Mouse (Mus musculus) mesoderm, embryonic 11.5 days (tissue): Measurements from ENCODE around the gene Grxcr1.

Experiments used
- DNase-seq: peaks from one replicate; pipeline ENCODE4 v3.0.0-alpha.2; 2012; ENCODE audit warnings: low read depth, low spot score

Gene Grxcr1

DNA sequence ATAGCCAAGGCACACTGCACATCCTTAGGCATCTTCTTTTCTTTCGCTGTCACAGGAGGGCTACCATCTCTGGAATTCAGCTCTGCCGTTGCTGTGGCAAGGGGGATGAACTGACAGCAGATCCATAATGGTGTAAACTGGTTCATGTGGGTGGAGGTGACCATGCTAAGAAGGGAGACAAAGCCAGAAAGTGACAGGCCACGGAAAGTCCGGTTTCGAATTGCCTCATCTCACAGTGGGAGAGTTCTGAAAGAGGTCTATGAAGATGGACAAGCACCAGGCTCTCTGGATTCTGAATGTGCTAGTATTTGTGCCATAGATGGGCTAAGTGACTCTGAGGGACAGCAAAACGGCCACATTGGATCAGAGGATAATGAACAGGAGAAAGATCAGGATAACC is at the start of gene Grxcr1:
Gene Grxcr1, plus strand, starts transcription at position 92 of the 400 bp plus-strand sequence.
- no peak for DNase-seq

GRCm38 (mm10) chr5:67981946-67982526 is 49.6 kb upstream of the Grxcr1 start:
- DNase-seq = peak; percentile 9

DNA sequence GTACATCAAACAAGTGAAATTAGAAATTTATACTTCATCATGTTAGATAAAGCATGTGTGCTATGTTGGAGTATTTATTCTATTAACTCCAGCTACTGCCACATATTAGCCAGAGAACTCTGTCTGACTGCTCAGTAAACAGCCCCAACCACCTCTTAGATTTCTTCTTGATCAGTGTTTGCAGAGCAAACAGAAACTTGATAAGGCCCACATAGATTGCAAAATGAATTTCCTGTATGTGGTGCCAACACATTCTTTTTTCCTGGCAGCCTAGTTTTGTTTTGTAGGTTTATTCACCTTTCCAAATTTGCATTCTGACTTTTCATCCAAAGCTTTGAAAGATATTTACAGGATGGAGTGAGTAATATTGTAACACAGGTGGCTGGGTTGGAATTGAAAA is 41.2 kb upstream of the Grxcr1 start:
- DNase-seq = no peak

DNA sequence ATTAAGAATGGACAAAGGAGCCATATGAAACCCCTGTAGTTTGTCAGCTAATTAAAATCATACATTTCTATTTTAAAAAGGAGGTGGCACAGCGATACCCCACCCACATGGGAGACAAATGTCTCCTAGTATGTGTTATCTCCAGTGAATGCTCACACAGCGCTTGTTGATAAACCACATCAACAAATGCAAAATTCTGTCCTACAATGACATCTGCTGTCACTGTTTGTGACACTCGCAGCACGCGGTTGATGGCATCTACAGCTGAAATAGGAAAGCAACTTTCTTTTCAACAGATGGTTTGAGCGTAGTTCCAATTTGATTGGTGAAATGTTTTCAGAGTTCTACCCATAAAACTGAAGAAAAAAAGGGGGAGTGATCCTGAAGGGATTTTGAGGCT is 29.0 kb upstream of the Grxcr1 start:
- DNase-seq = no peak

- DNase-seq = no peak
These were observed 27.7 kb upstream of the Grxcr1 start for GRCm38 (mm10) chr5:68003904-68004303.

- DNase-seq = no peak
These were observed 27.2 kb upstream of the Grxcr1 start for GRCm38 (mm10) chr5:68004419-68004818.

DNA sequence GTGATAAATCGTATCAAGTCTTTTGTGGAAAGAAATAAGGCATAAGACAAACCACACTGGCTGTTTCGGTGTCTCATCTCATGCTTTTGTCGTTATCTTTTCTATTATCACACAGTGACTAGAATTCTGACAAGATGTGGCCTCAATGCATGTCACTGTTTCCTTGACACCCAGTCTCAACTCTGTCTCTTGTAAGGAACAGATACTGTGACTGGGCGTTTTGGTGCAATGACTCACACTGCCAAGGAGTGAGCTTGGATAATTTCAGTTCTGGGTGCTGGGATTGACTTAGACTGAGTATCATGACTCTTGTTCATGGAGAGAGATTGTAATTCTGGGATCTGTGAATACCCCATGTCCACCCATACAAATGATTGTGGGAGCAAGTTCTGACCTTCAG is 24.6 kb upstream of the Grxcr1 start:
- DNase-seq = no peak

- no peak for DNase-seq
These were observed 20.1 kb upstream of the Grxcr1 start for GRCm38 (mm10) chr5:68011569-68011968.

DNA sequence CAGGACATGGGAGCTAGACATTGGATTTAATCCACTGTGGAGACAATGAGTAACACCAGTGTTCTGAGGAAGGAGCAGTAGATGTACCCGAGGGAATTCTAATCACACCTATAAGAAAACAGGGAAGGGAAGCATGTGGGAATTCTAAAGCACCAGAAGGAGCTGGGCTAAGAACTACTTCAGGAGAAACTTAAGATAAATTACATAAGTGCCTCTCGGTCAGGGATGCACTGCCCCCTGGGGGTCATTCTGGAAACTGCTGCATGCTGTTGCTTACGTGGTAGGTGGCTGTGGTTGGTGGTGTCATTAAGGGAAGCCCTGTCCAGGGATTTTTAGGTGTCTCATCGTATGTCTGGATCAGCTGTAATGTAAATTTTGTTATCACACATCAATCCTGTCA is 19.0 kb upstream of the Grxcr1 start:
- DNase-seq = peak; percentile 80

GRCm38 (mm10) chr5:68020870-68021269 is 10.8 kb upstream of the Grxcr1 start:
- DNase-seq = no peak

DNA sequence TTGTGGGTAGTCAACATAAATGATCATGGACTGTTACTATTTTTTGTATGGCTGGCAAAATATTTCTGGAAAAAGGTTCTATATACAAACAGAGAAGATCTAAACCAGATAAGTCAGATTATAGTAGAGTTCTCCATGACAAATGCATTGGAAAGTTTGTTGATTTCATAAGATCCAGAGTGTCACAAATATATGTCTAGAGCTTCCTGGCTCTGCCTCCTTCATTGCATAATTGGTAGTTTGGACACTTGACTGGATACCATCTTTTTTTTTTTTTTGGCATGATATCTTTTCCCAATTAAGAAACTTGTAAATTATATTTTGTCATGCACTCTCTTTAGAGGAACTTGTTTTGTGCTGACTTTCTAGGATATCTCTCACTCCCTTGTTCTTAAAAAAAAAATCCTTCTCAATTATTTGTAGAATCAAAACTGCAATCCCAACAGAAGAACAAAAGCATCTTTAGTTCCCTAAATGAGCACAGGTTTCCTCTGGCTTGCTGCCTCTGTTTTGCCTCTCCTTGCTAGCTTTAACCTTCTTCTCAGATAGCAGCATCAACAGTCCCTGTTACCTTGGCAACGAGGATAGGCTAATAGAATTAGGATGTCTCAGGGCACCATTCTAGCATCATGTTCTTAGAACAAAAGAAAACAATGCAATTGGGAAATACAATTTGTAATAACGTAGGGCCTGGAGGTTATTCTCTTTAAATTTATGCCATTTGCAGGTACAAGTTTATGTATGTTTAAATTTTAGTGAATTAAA is 4.8 kb upstream of the Grxcr1 start:
- no peak for DNase-seq

DNA sequence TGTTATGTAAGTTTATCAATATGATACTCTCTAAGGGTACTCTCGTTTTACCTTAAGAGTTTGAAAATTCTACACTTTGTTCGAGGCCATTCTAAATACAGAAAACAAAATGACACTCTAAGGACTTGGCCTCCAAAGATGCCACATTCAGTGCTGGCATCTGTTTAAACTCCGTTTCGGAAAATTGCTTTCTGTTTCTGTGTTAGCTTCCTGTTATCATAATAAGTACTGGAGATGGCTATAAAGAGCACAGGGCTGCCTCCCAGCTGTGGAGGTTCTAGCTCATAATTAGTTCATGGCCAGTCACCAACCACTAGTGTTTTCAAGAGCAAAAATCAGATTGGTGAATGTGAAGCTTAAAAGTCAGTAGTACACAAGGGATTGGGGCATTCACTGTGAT is 4.2 kb upstream of the Grxcr1 start:
- DNase-seq = no peak

DNA sequence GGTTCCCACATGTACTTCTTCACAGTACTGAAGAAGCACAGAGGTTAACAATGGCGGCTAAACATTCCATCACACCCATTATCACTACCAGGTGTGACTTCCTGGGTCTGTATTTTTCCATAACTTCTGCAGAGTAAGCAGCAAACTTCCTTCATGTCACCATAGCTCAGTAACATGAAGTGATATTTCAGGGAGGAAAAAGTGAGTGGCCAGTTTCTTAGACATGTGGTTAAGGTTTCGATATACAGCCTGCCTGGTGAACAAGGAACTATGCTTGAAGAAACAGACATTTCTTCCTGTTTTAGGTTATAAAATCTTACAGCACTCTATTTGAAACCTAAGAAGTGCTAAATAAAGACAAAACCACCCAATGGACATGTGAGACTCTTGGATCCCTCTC is 1.7 kb downstream of the Grxcr1 start:
- no peak for DNase-seq

DNA sequence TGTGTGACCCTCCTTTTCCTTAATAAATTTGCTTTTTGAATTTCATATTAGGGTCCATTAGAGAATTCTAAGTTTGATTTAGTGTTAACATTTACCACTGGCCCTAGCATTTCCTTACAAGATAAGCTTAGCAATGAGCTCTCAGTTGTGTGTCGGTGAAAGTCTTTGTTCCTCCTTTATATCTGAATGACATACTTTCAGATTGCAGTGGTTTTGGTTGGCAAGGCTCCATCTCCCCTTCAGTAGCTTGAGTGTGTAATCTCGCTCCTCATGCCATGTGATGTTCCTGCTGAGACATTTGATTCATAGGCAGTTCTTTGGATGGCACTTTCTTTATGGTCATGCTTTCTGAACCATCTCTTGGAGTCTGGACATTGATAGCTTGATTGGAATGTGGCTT is 7.4 kb downstream of the Grxcr1 start:
- no peak for DNase-seq

DNA sequence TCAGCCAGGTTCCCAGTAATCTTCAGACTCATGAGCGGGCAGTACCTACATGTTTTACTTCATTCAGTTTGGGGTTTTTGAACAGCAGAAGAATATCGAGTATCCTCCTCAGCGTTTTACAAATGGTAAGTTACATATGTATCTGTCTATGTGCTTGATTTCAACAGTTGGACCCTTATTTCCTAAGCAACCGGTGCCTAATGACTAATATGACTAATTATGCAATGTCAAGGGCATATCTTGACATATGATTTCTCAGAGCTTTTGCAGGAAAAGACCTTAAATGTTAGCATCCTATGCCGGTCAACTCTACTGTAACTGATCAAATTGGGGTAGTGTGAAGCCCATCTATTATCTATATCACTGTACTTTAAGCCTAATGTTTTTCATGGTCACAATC is 11.7 kb downstream of the Grxcr1 start:
- DNase-seq = no peak

DNA sequence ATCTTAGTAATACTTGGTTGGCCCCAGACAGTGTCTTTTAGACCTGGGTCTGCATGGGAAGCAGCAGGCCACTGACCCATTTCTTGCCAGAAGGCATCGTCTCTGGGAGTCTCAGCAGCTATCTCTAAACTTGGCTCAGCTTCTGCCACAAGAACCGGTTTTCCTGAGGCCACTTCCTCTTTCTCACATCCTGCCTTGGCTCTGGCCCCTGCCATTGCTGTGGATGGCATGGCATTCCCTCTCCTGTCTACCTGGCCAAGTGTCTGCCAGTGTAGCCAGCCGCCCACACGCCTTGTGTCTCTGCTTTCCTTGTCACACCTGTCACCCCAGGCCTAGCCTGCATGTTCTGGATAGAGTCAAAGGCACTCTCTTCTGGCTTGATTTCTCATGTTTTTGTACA is 17.1 kb downstream of the Grxcr1 start:
- DNase-seq = no peak

GRCm38 (mm10) chr5:68049536-68049935 is 17.9 kb downstream of the Grxcr1 start:
- no peak for DNase-seq

DNA sequence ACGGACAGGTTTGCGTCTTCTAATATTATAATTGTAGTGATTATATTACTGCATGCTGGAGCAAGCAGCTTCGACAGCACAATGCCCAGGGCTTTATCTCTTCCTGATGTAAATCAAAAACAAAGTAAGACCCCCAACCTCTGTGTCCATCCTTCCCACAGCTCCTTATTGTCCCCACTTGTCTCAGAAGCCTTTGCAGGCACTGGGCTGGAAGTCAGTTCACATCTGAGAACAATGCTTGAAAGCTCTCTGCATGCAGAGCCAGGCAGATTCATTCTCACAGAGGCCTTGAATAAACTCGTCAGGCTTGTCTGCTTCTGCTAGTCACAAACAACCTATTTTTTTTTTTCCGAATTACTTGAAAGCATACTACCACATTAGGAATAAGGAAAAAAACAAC is 19.5 kb downstream of the Grxcr1 start:
- peak; percentile 21 for DNase-seq

GRCm38 (mm10) chr5:68057574-68057973 is 25.9 kb downstream of the Grxcr1 start:
- DNase-seq = no peak

DNA sequence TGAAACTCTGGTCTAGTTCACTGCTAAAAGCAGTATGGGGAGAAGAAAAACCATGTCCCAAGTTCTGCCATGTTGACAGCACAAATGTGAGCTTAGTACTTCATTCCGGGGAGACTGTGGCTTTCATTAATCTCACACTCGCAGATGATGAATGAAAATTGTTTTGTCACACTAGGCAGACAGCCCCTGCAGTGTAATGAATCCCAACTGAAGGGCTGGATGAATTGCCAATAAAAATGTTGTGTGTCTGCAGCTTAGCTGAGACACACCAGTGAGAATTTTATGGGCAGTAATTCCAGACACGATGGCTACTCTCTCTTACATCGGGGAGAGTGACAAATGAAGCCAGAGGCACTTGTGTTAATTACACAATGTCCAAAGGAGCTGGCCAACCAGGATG is 37.1 kb downstream of the Grxcr1 start:
- no peak for DNase-seq

GRCm38 (mm10) chr5:68070308-68070707 is 38.7 kb downstream of the Grxcr1 start:
- DNase-seq = no peak

- DNase-seq = no peak
These were observed 40.2 kb downstream of the Grxcr1 start for GRCm38 (mm10) chr5:68071857-68072256.

DNA sequence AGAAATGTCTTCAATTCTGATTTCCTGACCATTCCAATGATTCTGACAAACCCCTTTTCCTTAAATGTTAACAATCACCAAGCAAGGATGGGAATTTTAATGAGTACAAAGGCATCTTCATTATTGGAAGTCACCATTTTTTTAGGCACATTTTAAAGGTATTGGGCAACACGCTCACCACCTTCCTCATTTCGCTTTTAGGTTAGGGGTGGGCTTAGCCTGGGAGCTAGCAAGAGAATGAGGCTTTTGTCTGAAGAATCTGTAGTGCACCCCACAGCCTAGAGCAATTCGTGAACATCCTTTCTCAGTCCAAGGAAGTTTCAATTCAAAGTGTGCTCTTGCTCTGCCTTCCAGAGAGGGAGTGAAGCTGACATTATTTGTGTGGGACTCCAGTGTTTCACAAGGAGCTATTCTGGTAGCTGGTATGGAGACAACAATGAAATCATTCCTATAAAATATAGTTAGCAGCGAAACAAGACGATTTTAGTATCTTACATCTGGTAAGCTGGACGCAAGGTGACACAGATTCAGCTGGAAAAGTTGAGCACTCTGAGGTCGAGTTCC is 55.0 kb downstream of the Grxcr1 start:
- no peak for DNase-seq
